Mouse (Mus musculus) liver, embryonic 16.5 days (tissue): ENCODE data around the gene Kdm4a. TPM values are rescaled to one million over a fixed set of nuclear protein-coding genes. Genes with fewer than 3 reads are reported as not detected.

Experiments
- ATAC-seq: fragments of 200-750 bp; cut with Nextera tagmentation; 2 replicates; pipeline ENCODE4 v1.8.0; 2017; ENCODE audit warnings: low read depth, mild to moderate bottlenecking, moderate number of reproducible peaks, moderate library complexity
- H3K27ac ChIP-seq: fragments of 300-500 bp; sonication (generic); 2 replicates; pipeline ENCODE4 v1.5.1; 2014; ENCODE audit warnings: mild to moderate bottlenecking, low read length
- H3K27me3 ChIP-seq: fragments of 300-500 bp; sonication (generic); 2 replicates; pipeline ENCODE4 v1.6.1; 2014; ENCODE audit warnings: low read depth, low read length, mixed read lengths; ENCODE audit not compliant: control insufficient read depth, insufficient read depth
- H3K36me3 ChIP-seq: fragments of 300-500 bp; sonication (generic); 2 replicates; pipeline ENCODE4 v1.6.1; 2014; ENCODE audit warnings: mild to moderate bottlenecking; ENCODE audit not compliant: control insufficient read depth, insufficient read depth
- H3K4me1 ChIP-seq: fragments of 300-500 bp; sonication (generic); 2 replicates; pipeline ENCODE4 v1.6.1; 2014; ENCODE audit warnings: low read depth, low read length, mixed read lengths; ENCODE audit not compliant: control insufficient read depth
- H3K4me2 ChIP-seq: fragments of 300-500 bp; sonication (generic); 2 replicates; pipeline ENCODE4 v1.6.1; 2014; ENCODE audit warnings: low read depth, low read length, mixed read lengths
- H3K4me3 ChIP-seq: fragments of 300-500 bp; sonication (generic); 2 replicates; pipeline ENCODE4 v1.5.1; 2014; ENCODE audit warnings: low read depth, mild to moderate bottlenecking, low read length
- H3K9ac ChIP-seq: fragments of 300-500 bp; sonication (generic); 2 replicates; pipeline ENCODE4 v1.6.1; 2014; ENCODE audit warnings: low read depth, low read length
- H3K9me3 ChIP-seq: fragments of 300-500 bp; sonication (generic); replicated peaks from 2 replicates; pipeline ENCODE4 v1.6.1; 2016; ENCODE audit warnings: low read length; ENCODE audit not compliant: control insufficient read depth
- WGBS: fragments of 180-500 bp; shearing (Covaris S2); extraction: QIAGEN DNeasy Blood & Tissue Kit; methylation state at CpG from one replicate; pipeline ENCODE4 v1.1.7; 2014; ENCODE audit not compliant: insufficient replicate concordance; 5-methylcytosine and 5-hydroxymethylcytosine counted together
- polyA plus RNA-seq: library from polyadenylated mRNA; unstranded; fragments of >200 nt; fragmentation: Nextera tagmentation; extraction: Ambion mirVana; gene quantifications from 2 replicates; pipeline ENCODE4 v1.2.1, GENCODE M21; 2015

The Kdm4a gene
- polyA plus RNA-seq, 1 experiment from 2014 or later, result 9.7 TPM

DNA sequence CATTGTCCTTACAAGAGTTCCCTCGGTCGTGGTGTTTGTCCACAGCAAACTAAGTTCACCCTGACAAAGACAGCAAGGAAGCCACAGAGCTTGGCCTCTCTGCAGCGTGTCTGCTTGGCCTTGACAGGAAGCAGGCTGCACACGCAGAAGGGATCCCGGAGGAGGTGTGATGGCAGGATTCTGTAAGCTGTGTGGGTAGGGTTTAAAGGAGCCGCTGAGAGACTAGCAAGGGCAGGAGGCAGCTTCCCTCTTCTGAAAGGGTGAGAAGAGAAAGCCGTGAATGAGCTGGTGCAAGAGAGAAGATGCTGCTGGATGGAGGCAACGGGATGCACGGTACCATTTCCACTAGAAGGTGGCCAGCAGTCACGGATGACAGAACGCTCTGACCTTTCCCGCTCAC, 67.2 kb downstream of the Kdm4a start:
- H3K27ac ChIP-seq, result no peak overlapping the region
- no peak overlapping the region for H3K4me2 ChIP-seq
- no peaks in the 10 kb centered on the region for H3K27me3 ChIP-seq
- H3K9ac ChIP-seq, result no peak overlapping the region
- H3K4me1 ChIP-seq, result peaks cover 20% of the 10 kb centered on the region
- 74% methylated on average over 12 of the region's 12 CpGs for WGBS
- no peak for ATAC-seq
- 0 out of 2 replicates have a peak, but pooled peaks cover 2% of the 10 kb centered on the region for H3K9me3 ChIP-seq
- H3K36me3 ChIP-seq, result no peaks in the 10 kb centered on the region
- H3K4me3 ChIP-seq, result no peak overlapping the region

DNA sequence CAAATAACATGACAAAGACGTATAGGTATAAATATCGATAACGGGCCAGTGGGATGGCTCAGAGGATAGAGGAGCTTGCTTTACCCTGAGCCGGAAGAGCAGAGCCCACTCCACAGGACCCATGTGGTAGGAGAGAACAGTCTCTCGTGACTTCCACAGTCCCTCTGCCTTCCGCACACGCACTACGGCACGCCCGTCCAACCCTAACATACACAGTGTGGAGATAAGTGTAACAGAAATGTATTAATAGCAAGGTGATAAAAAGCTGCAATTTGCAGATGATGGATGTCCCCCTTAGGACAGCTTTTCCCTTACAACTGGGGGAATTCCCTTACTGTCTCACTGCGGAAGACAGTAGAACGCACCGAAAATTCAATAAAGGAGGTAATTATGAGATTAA, 70.2 kb downstream of the Kdm4a start:
- peak overlapping the region; percentile 50 for H3K27ac ChIP-seq
- H3K36me3 ChIP-seq, result no peaks in the 10 kb centered on the region
- no peak overlapping the region for H3K4me3 ChIP-seq
- peak; percentile 78 for ATAC-seq
- peak overlapping the region; percentile 27 for H3K9ac ChIP-seq
- H3K4me2 ChIP-seq, result peak overlapping the region; percentile 46
- H3K9me3 ChIP-seq, result 0 out of 2 replicates have a peak, but pooled peaks cover 2% of the 10 kb centered on the region
- 35% methylated on average over 13 of the region's 13 CpGs for WGBS
- H3K27me3 ChIP-seq, result no peaks in the 10 kb centered on the region
- peaks cover 23% of the 10 kb centered on the region for H3K4me1 ChIP-seq

DNA sequence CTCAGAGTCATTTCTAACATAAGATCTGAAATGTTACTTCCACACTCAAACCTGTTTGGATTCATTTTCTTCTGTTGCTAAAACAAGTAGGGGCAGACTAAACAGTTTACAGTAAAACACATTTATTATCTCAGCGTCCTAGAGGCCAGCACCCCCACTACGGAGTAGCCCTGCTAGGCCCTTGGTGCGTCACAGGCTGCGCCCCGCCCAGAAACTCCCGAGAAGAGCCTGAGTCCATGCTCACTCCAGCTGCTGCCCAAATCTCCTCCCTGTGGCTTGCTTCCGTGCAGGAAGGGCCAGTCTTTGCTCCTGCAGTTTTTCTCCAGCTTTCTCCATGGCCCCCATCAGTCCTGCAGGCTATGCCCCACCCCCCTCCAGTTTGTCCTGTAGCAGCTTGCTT, 71.1 kb downstream of the Kdm4a start:
- H3K9ac ChIP-seq, result peak overlapping the region; percentile 32
- H3K4me2 ChIP-seq, result peak overlapping the region; percentile 46
- no peaks in the 10 kb centered on the region for H3K27me3 ChIP-seq
- H3K9me3 ChIP-seq, result 0 out of 2 replicates have a peak, but pooled peaks cover 2% of the 10 kb centered on the region
- peak; percentile 44; the same call in 1 of the 2 replicates for ATAC-seq
- H3K36me3 ChIP-seq, result no peaks in the 10 kb centered on the region
- peaks cover 23% of the 10 kb centered on the region for H3K4me1 ChIP-seq
- H3K27ac ChIP-seq, result peak overlapping the region; percentile 50
- 33% methylated on average over 7 of the region's 7 CpGs for WGBS
- H3K4me3 ChIP-seq, result no peak overlapping the region

DNA sequence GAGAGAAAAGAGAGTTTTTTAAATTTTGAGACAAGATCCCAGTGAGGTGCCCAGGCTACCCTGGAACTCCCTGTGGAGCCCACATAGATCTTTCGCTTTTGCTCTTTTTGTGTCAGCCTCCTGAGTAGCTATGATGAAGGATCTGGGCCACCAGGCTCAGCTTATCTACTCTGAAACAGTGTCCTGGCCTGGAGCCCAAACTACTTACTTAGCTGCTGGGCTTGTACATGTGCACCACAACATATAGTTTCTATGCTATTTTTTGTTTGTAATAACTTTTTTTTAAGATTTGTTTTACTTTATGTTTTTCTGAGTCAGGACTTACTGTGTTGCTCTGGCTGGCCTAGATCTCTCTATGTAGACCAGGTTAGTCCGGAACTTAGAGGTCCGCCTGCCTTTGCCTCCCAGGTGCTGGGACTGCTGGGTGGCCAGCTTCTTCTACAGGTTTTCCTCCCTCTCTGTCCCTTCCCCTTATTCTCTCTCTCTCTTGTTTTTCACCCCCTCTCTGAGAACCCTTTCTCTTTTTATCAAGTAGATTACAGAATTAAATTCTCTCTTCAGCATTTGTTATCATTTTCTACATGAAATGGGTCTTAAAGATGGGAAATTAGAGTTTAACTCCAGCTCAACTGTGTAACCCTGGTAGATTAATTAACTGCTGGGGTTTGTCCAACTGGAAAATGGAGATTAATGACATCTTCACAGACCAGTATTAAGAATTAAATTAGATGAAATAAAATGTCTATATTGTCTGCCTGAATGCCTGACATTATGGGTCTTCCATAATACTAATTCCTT, 74.4 kb downstream of the Kdm4a start:
- H3K27me3 ChIP-seq, result no peaks in the 10 kb centered on the region
- H3K4me1 ChIP-seq, result peaks cover 19% of the 10 kb centered on the region
- ATAC-seq, result peak; percentile 66
- no peak overlapping the region for H3K4me2 ChIP-seq
- WGBS, result 40% methylated on average over 3 of the region's 3 CpGs
- H3K36me3 ChIP-seq, result no peaks in the 10 kb centered on the region
- H3K9ac ChIP-seq, result no peak overlapping the region
- H3K4me3 ChIP-seq, result no peak overlapping the region
- peak overlapping the region; percentile 41; the same call in 1 of the 2 replicates for H3K27ac ChIP-seq
- no peaks in the 10 kb centered on the region for H3K9me3 ChIP-seq

DNA sequence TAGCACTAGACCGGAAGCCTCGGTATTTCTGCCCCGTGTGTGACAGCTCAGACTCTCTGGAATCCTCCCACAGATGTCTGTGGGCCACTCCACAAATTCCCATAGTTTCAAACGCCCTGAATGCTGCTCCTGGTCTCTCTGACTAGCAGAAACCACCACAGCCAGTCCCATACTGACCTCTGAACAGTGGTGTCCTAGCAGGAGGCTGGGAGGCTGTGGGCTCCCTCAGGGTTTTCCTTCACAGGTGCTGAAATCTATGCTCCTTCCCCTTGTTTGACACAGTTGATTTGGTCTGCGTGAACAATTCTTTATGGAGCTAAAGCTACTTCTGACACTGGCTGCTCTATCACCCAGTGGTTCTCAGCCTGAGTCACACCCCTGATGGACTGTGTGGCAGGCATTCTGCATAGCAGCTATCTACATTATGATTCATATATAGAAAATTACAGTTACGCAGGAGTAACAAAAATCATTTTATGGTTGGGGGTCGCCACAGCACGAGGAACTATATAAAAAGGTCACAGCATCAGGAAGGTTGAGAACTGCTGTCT, 76.5 kb downstream of the Kdm4a start:
- no peaks in the 10 kb centered on the region for H3K27me3 ChIP-seq
- ATAC-seq, result no peak
- no peak overlapping the region for H3K9ac ChIP-seq
- no peak overlapping the region for H3K4me3 ChIP-seq
- no peak overlapping the region for H3K4me2 ChIP-seq
- H3K9me3 ChIP-seq, result no peaks in the 10 kb centered on the region
- WGBS, result 71% methylated on average over 8 of the region's 8 CpGs
- H3K27ac ChIP-seq, result no peak overlapping the region
- peaks cover 4% of the 10 kb centered on the region for H3K4me1 ChIP-seq
- no peaks in the 10 kb centered on the region for H3K36me3 ChIP-seq

DNA sequence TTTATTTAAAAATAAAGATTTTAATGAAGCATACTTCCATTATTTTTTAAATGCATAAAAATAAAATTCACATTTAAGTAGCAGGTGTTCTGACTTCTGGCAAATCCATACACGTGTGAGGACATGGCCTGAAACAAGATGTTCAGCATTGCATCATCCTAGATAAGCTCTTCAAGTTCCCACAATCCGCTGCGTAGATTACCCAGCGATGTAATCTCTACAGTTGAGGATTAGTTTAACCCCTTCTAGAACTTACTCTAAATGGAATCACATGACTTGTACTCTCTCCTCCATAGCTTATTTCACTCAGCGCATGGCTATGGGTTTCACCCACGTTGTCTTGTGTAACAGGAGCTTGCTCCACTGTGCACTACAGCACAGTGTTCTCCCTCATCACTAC, 78.3 kb downstream of the Kdm4a start:
- Histone ChIP-seq H3K4me3 (no peak overlapping the region), H3K9ac (no peak overlapping the region), H3K4me2 (no peak overlapping the region), H3K9me3 (no peaks in the 10 kb centered on the region), H3K36me3 (no peaks in the 10 kb centered on the region), H3K27ac (no peak overlapping the region), H3K27me3 (no peaks in the 10 kb centered on the region), H3K4me1 (peaks cover 3% of the 10 kb centered on the region)
- 45% methylated on average over 6 of the region's 6 CpGs for WGBS
- no peak for ATAC-seq

DNA sequence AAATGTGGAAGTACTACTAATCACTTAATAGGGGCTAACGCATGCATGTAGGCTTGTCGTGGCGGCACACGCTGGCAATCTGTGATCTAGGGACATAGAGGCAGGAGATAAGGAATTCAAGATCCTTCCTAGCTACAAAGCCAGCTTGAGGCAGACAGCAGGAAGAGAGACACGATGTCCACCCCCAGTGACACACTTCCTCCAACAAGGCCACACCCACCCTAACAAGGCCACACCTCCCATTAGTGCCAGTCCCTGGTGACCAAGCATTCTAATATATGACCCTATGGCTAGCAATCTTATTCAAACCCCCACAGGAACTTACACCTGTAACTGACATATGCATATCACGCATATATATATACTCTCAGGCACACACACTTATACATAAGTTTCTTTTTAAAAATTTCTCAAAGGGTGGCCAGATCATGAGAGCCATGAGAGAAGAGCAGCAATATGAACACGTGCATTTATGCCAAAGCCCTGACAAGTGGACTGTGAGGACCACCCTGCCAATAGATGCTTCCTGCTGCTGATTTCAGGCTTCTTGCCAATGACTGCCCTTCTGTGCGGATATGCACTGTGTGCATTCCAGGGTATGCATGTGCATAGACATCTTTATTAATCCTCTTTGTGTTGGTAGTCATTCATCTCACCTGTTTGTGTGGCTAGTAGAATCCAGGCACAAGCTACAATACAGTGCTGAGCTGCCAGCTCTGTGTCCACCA, 80.0 kb downstream of the Kdm4a start:
- H3K9ac ChIP-seq, result no peak overlapping the region
- no peaks in the 10 kb centered on the region for H3K36me3 ChIP-seq
- no peaks in the 10 kb centered on the region for H3K9me3 ChIP-seq
- no peaks in the 10 kb centered on the region for H3K27me3 ChIP-seq
- WGBS, result 47% methylated on average over 8 of the region's 8 CpGs
- no peak overlapping the region for H3K27ac ChIP-seq
- H3K4me2 ChIP-seq, result no peak overlapping the region
- ATAC-seq, result no peak
- H3K4me3 ChIP-seq, result no peak overlapping the region
- H3K4me1 ChIP-seq, result no peaks in the 10 kb centered on the region

DNA sequence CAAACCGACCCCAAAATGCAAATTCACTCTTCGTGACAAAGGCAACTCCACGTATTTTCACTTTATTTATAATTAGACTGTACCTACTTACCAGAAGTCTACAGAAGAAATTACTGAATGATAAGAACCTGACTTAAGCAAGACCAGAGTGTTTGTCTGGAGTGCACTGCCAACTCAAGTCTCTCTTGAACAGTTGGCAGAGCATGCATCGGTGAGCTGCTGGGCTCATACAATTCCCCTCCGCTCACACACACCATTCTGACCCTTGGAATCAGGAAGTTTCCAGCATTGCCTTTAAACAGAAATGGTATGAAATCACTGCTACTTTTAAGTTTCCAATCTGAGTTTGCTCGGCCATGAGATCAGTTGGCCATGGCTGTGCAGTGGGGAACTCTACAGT, 81.3 kb downstream of the Kdm4a start:
- Histone ChIP-seq H3K4me2 (no peak overlapping the region), H3K36me3 (no peaks in the 10 kb centered on the region), H3K4me3 (no peak overlapping the region), H3K4me1 (no peaks in the 10 kb centered on the region), H3K27me3 (no peaks in the 10 kb centered on the region), H3K9me3 (no peaks in the 10 kb centered on the region), H3K9ac (no peak overlapping the region), H3K27ac (no peak overlapping the region)
- 79% methylated on average over 6 of the region's 6 CpGs for WGBS
- ATAC-seq, result no peak

DNA sequence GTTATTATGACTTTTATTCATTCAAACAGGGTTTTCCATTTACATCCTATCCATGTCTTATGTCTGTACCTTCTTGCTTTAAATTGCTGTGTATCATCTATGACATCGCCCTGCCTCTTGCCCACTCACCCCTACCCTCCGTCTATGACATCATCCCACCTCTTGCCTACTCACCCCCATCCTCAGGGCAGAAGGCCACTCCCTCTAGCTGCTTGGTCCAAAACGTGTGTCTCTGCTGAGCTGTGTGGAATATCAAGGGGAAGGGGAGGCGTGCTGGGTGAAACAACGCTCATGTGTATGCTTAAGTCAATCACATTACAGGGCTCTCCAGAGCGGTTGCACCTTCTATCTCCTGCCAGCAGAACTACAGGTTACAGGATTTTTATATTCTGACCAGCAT, 83.8 kb downstream of the Kdm4a start:
- Histone ChIP-seq H3K4me1 (no peaks in the 10 kb centered on the region), H3K4me2 (no peak overlapping the region), H3K9ac (no peak overlapping the region), H3K36me3 (no peaks in the 10 kb centered on the region), H3K27me3 (no peaks in the 10 kb centered on the region), H3K4me3 (no peak overlapping the region), H3K27ac (no peak overlapping the region), H3K9me3 (no peaks in the 10 kb centered on the region)
- 71% methylated on average over 6 of the region's 6 CpGs for WGBS
- ATAC-seq, result no peak
